Mouse (Mus musculus) regulatory T cell (primary cell): Measurements from ENCODE around the gene Serpinb8.

Experiments
- in situ Hi-C: fragments of 300-600 bp; cut with MboI, MseI; formaldehyde crosslinking; loops from one replicate; pipeline ENCODE4 v1.15.1; 2025; ENCODE audit warnings: high pct_unique_total_duplicates

Serpinb8 gene

GRCm38 (mm10) chr1:107589691-107590470 lies at the start of gene Serpinb8:
Gene Serpinb8, plus strand, starts transcription at chr1:107590006.
- in situ Hi-C loops = no loop called here

GRCm38 (mm10) chr1:107559494-107559893 lies 30.3 kb upstream of the Serpinb8 start:
- in situ Hi-C loops = no loop called here

GRCm38 (mm10) chr1:107562110-107562509 lies 27.7 kb upstream of the Serpinb8 start:
- in situ Hi-C loops = no loop called here

- in situ Hi-C loops = no loop called here
Measured at GRCm38 (mm10) chr1:107565644-107566043, 24.2 kb upstream of the Serpinb8 start.

GRCm38 (mm10) chr1:107576094-107576493 lies 13.7 kb upstream of the Serpinb8 start:
- in situ Hi-C loops = no loop called here

GRCm38 (mm10) chr1:107577514-107577913 lies 12.3 kb upstream of the Serpinb8 start:
- in situ Hi-C loops = no loop called here

GRCm38 (mm10) chr1:107581220-107581619 lies 8.6 kb upstream of the Serpinb8 start:
- in situ Hi-C loops = no loop called here

- in situ Hi-C loops = no loop called here
Measured at GRCm38 (mm10) chr1:107582900-107583299, 6.9 kb upstream of the Serpinb8 start.

- in situ Hi-C loops = no loop called here
Measured at GRCm38 (mm10) chr1:107583958-107584376, 5.8 kb upstream of the Serpinb8 start.

GRCm38 (mm10) chr1:107584932-107585331 lies 4.9 kb upstream of the Serpinb8 start:
- in situ Hi-C loops = no loop called here

GRCm38 (mm10) chr1:107586196-107586595 lies 3.6 kb upstream of the Serpinb8 start:
- in situ Hi-C loops = no loop called here

GRCm38 (mm10) chr1:107588206-107588605 lies 1.6 kb upstream of the Serpinb8 start:
- in situ Hi-C loops = no loop called here

- in situ Hi-C loops = no loop called here
Measured at GRCm38 (mm10) chr1:107588642-107589041, 1.2 kb upstream of the Serpinb8 start.

- in situ Hi-C loops = no loop called here
Measured at GRCm38 (mm10) chr1:107592644-107593043, 2.8 kb downstream of the Serpinb8 start.

- in situ Hi-C loops = no loop called here
Measured at GRCm38 (mm10) chr1:107593469-107593868, 3.7 kb downstream of the Serpinb8 start.

- in situ Hi-C loops = no loop called here
Measured at GRCm38 (mm10) chr1:107596874-107597273, 7.1 kb downstream of the Serpinb8 start.

GRCm38 (mm10) chr1:107598476-107598875 lies 8.7 kb downstream of the Serpinb8 start:
- in situ Hi-C loops = no loop called here

- in situ Hi-C loops = no loop called here
Measured at GRCm38 (mm10) chr1:107608942-107609341, 19.1 kb downstream of the Serpinb8 start.

GRCm38 (mm10) chr1:107614087-107614486 lies 24.3 kb downstream of the Serpinb8 start:
- in situ Hi-C loops = no loop called here

GRCm38 (mm10) chr1:107622017-107622416 lies 32.2 kb downstream of the Serpinb8 start:
- in situ Hi-C loops = no loop called here

- in situ Hi-C loops = no loop called here
Measured at GRCm38 (mm10) chr1:107635936-107636335, 46.1 kb downstream of the Serpinb8 start.

- in situ Hi-C loops = no loop called here
Measured at GRCm38 (mm10) chr1:107638056-107638455, 48.2 kb downstream of the Serpinb8 start.

GRCm38 (mm10) chr1:107638459-107638858 lies 48.7 kb downstream of the Serpinb8 start:
- in situ Hi-C loops = no loop called here
